Mouse (Mus musculus) ES-Bruce4 (cell line): ENCODE data around the gene Slc26a10.

Experiments used
- CTCF ChIP-seq: IDR thresholded peaks from one replicate; pipeline ENCODE4 v1.8.1; 2011; ENCODE audit warnings: low read depth, low read length
- EP300 ChIP-seq: IDR thresholded peaks from 2 replicates; pipeline ENCODE4 v1.6.1; 2011; ENCODE audit warnings: low read depth, low read length; ENCODE audit not compliant: insufficient read depth

DNA sequence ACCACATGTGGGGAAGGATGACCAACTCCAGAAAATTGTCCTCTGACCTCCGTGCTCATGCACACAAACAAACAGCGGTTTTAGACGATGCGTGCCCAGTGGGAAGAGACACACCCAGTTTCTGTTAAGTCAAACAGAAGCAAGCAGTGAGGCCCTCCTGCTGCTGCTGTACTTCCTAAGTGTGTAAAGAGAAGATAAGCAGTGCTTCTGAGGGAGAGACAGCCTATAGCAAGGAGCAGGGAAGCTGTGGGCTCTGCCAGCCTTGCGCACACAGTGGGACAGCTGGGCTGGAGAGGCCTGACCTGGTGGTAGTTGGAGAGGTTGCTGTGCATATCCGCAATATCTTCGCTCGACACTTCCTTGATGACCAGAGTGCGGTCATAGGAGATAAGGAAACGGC, 24.9 kb upstream of the Slc26a10 start:
- TF ChIP-seq CTCF (no peak), EP300 (no peak)
